Mouse (Mus musculus): Measurements from ENCODE around the gene Mctp1. TPM values are rescaled to one million over a fixed set of nuclear protein-coding genes. Genes with fewer than 3 reads are reported as not detected.
A peak's percentile ranks its signal among the peaks of the same experiment; 100 is the strongest.

Mctp1 gene
- polyA plus RNA-seq, 1 experiment from 2014 or later: 5.9 TPM

GRCm38 (mm10) chr13:77003684-77004083, 619.3 kb downstream of the Mctp1 start:
- H3K9me3 ChIP-seq (ENCODE audit: control insufficient read depth, low read length): no peaks in the 10 kb centered on the region
- H3K4me3 ChIP-seq (replicated peaks; ENCODE audit: low read length): no peak overlapping the region
- H3K4me1 ChIP-seq (replicated peaks; ENCODE audit: control insufficient read depth, insufficient read depth, low read length): no peaks in the 10 kb centered on the region
- H3K27ac ChIP-seq (ENCODE audit: low read length): no peak overlapping the region
- WGBS: 97% methylated on average over 1 of the region's 1 CpGs
- no peaks in the 10 kb centered on the region for H3K27me3 ChIP-seq (replicated peaks; ENCODE audit: control insufficient read depth, insufficient read depth, low read length)
- no peaks in the 10 kb centered on the region for H3K36me3 ChIP-seq (ENCODE audit: control insufficient read depth, insufficient read depth)
- no peak overlapping the region for H3K4me2 ChIP-seq (ENCODE audit: low read length)
- no peak overlapping the region for H3K9ac ChIP-seq (replicated peaks; ENCODE audit: low read depth, low read length)
- no peak for ATAC-seq

- Histone ChIP-seq H3K4me1 (replicated peaks; ENCODE audit: control insufficient read depth, insufficient read depth, low read length) (no peaks in the 10 kb centered on the region), H3K4me2 (ENCODE audit: low read length) (no peak overlapping the region), H3K27ac (ENCODE audit: low read length) (no peak overlapping the region), H3K27me3 (replicated peaks; ENCODE audit: control insufficient read depth, insufficient read depth, low read length) (no peaks in the 10 kb centered on the region), H3K9ac (replicated peaks; ENCODE audit: low read depth, low read length) (no peak overlapping the region), H3K4me3 (replicated peaks; ENCODE audit: low read length) (no peak overlapping the region), H3K36me3 (ENCODE audit: control insufficient read depth, insufficient read depth) (no peaks in the 10 kb centered on the region), H3K9me3 (ENCODE audit: control insufficient read depth, low read length) (no peaks in the 10 kb centered on the region)
- 92% methylated on average over 2 of the region's 2 CpGs for WGBS
- ATAC-seq: no peak
Observed at GRCm38 (mm10) chr13:77018851-77019250, 634.5 kb downstream of the Mctp1 start.

- ATAC-seq: no peak
- H3K4me3 ChIP-seq (replicated peaks; ENCODE audit: low read length): no peak overlapping the region
- WGBS: 46% methylated on average over 5 of the region's 5 CpGs
- H3K4me1 ChIP-seq (replicated peaks; ENCODE audit: control insufficient read depth, insufficient read depth, low read length): no peaks in the 10 kb centered on the region
- no peak overlapping the region for H3K9ac ChIP-seq (replicated peaks; ENCODE audit: low read depth, low read length)
- no peak overlapping the region for H3K4me2 ChIP-seq (ENCODE audit: low read length)
- no peaks in the 10 kb centered on the region for H3K9me3 ChIP-seq (ENCODE audit: control insufficient read depth, low read length)
- H3K27me3 ChIP-seq (replicated peaks; ENCODE audit: control insufficient read depth, insufficient read depth, low read length): no peaks in the 10 kb centered on the region
- no peaks in the 10 kb centered on the region for H3K36me3 ChIP-seq (ENCODE audit: control insufficient read depth, insufficient read depth)
- H3K27ac ChIP-seq (ENCODE audit: low read length): no peak overlapping the region
Observed at GRCm38 (mm10) chr13:77029594-77029993, 645.3 kb downstream of the Mctp1 start.

GRCm38 (mm10) chr13:77043375-77043774, 659.0 kb downstream of the Mctp1 start:
- Histone ChIP-seq H3K9ac (replicated peaks; ENCODE audit: low read depth, low read length) (no peak overlapping the region), H3K27ac (ENCODE audit: low read length) (no peak overlapping the region), H3K36me3 (ENCODE audit: control insufficient read depth, insufficient read depth) (no peaks in the 10 kb centered on the region), H3K27me3 (replicated peaks; ENCODE audit: control insufficient read depth, insufficient read depth, low read length) (no peaks in the 10 kb centered on the region), H3K4me3 (replicated peaks; ENCODE audit: low read length) (no peak overlapping the region), H3K4me1 (replicated peaks; ENCODE audit: control insufficient read depth, insufficient read depth, low read length) (peaks cover 2% of the 10 kb centered on the region; the same call in 1 of the 2 replicates), H3K9me3 (ENCODE audit: control insufficient read depth, low read length) (no peaks in the 10 kb centered on the region), H3K4me2 (ENCODE audit: low read length) (no peak overlapping the region)
- no peak for ATAC-seq
- WGBS: 67% methylated on average over 1 of the region's 1 CpGs

GRCm38 (mm10) chr13:77045375-77045774, 661.0 kb downstream of the Mctp1 start:
- H3K4me3 ChIP-seq (replicated peaks; ENCODE audit: low read length): no peak overlapping the region
- no peak overlapping the region for H3K27ac ChIP-seq (ENCODE audit: low read length)
- WGBS: 38% methylated on average over 1 of the region's 1 CpGs
- no peaks in the 10 kb centered on the region for H3K9me3 ChIP-seq (ENCODE audit: control insufficient read depth, low read length)
- no peak overlapping the region for H3K4me2 ChIP-seq (ENCODE audit: low read length)
- H3K9ac ChIP-seq (replicated peaks; ENCODE audit: low read depth, low read length): no peak overlapping the region
- peak; percentile 66 for ATAC-seq
- peaks cover 6% of the 10 kb centered on the region; the same call in 1 of the 2 replicates for H3K4me1 ChIP-seq (replicated peaks; ENCODE audit: control insufficient read depth, insufficient read depth, low read length)
- H3K27me3 ChIP-seq (replicated peaks; ENCODE audit: control insufficient read depth, insufficient read depth, low read length): no peaks in the 10 kb centered on the region
- no peaks in the 10 kb centered on the region for H3K36me3 ChIP-seq (ENCODE audit: control insufficient read depth, insufficient read depth)

GRCm38 (mm10) chr13:77046416-77046815, 662.1 kb downstream of the Mctp1 start:
- peak; percentile 24 for ATAC-seq
- H3K9ac ChIP-seq (replicated peaks; ENCODE audit: low read depth, low read length): peak overlapping the region; percentile 48
- no peaks in the 10 kb centered on the region for H3K27me3 ChIP-seq (replicated peaks; ENCODE audit: control insufficient read depth, insufficient read depth, low read length)

GRCm38 (mm10) chr13:77047179-77047931, 663.0 kb downstream of the Mctp1 start:
- H3K4me3 ChIP-seq (replicated peaks; ENCODE audit: low read length): peak overlapping the region; percentile 13
- no peaks in the 10 kb centered on the region for H3K36me3 ChIP-seq (ENCODE audit: control insufficient read depth, insufficient read depth)
- peak overlapping the region; percentile 39 for H3K4me2 ChIP-seq (ENCODE audit: low read length)
- H3K9ac ChIP-seq (replicated peaks; ENCODE audit: low read depth, low read length): 0 out of 2 replicates have a peak overlapping the region, but pooled peaks have one; percentile 15
- peaks cover 6% of the 10 kb centered on the region; the same call in 1 of the 2 replicates for H3K4me1 ChIP-seq (replicated peaks; ENCODE audit: control insufficient read depth, insufficient read depth, low read length)
- H3K27me3 ChIP-seq (replicated peaks; ENCODE audit: control insufficient read depth, insufficient read depth, low read length): no peaks in the 10 kb centered on the region
- H3K9me3 ChIP-seq (ENCODE audit: control insufficient read depth, low read length): no peaks in the 10 kb centered on the region
- ATAC-seq: peak; percentile 82
- WGBS: 27% methylated on average over 6 of the region's 6 CpGs
- peak overlapping the region; percentile 92 for H3K27ac ChIP-seq (ENCODE audit: low read length)

More at GRCm38 (mm10) chr13:77046416-77046815, 662.1 kb downstream of the Mctp1 start:
- Histone ChIP-seq H3K9me3 (ENCODE audit: control insufficient read depth, low read length) (no peaks in the 10 kb centered on the region), H3K36me3 (ENCODE audit: control insufficient read depth, insufficient read depth) (no peaks in the 10 kb centered on the region), H3K4me1 (replicated peaks; ENCODE audit: control insufficient read depth, insufficient read depth, low read length) (peaks cover 6% of the 10 kb centered on the region; the same call in 1 of the 2 replicates), H3K27ac (ENCODE audit: low read length) (peak overlapping the region; percentile 61), H3K4me3 (replicated peaks; ENCODE audit: low read length) (peak overlapping the region; percentile 39), H3K4me2 (ENCODE audit: low read length) (peak overlapping the region; percentile 50)
- WGBS: 40% methylated on average over 10 of the region's 10 CpGs

- Histone ChIP-seq H3K4me2 (ENCODE audit: low read length) (no peak overlapping the region), H3K4me1 (replicated peaks; ENCODE audit: control insufficient read depth, insufficient read depth, low read length) (peaks cover 6% of the 10 kb centered on the region; the same call in 1 of the 2 replicates), H3K36me3 (ENCODE audit: control insufficient read depth, insufficient read depth) (no peaks in the 10 kb centered on the region), H3K9ac (replicated peaks; ENCODE audit: low read depth, low read length) (no peak overlapping the region), H3K27me3 (replicated peaks; ENCODE audit: control insufficient read depth, insufficient read depth, low read length) (no peaks in the 10 kb centered on the region), H3K9me3 (ENCODE audit: control insufficient read depth, low read length) (no peaks in the 10 kb centered on the region), H3K4me3 (replicated peaks; ENCODE audit: low read length) (no peak overlapping the region), H3K27ac (ENCODE audit: low read length) (peak overlapping the region; percentile 90)
- ATAC-seq: peak; percentile 88
- WGBS: 29% methylated on average over 1 of the region's 1 CpGs
Observed at GRCm38 (mm10) chr13:77048461-77048860, 664.1 kb downstream of the Mctp1 start.

- H3K36me3 ChIP-seq (ENCODE audit: control insufficient read depth, insufficient read depth): no peaks in the 10 kb centered on the region
- no peaks in the 10 kb centered on the region for H3K9me3 ChIP-seq (ENCODE audit: control insufficient read depth, low read length)
- H3K27ac ChIP-seq (ENCODE audit: low read length): no peak overlapping the region
- H3K4me2 ChIP-seq (ENCODE audit: low read length): no peak overlapping the region
- WGBS: 84% methylated on average over 3 of the region's 3 CpGs
- peaks cover 6% of the 10 kb centered on the region; the same call in 1 of the 2 replicates for H3K4me1 ChIP-seq (replicated peaks; ENCODE audit: control insufficient read depth, insufficient read depth, low read length)
- no peak overlapping the region for H3K9ac ChIP-seq (replicated peaks; ENCODE audit: low read depth, low read length)
- H3K27me3 ChIP-seq (replicated peaks; ENCODE audit: control insufficient read depth, insufficient read depth, low read length): no peaks in the 10 kb centered on the region
- no peak for ATAC-seq
- no peak overlapping the region for H3K4me3 ChIP-seq (replicated peaks; ENCODE audit: low read length)
Observed at GRCm38 (mm10) chr13:77049736-77050135, 665.4 kb downstream of the Mctp1 start.

Measured in forebrain, embryonic 16.5 days (tissue).